Mouse (Mus musculus) bone marrow, adult 2 months (tissue): ENCODE measurements at regions not wholly inside any gene's neighbourhood (a gene's known extent, or its start where the extent isn't known, plus 50 kb on each side); places are given as distances from the start of the nearest gene placed in this dataset.

Experiments
- CTCF ChIP-seq: fragments of 200-500 bp; IDR thresholded peaks from 2 replicates; pipeline ENCODE4 v1.5.1; 2011; ENCODE audit warnings: low read length, control low read depth; ENCODE audit not compliant: control insufficient read depth, insufficient read depth
- POLR2A ChIP-seq: fragments of 200-500 bp; IDR thresholded peaks from 2 replicates; pipeline ENCODE4 v1.6.1; 2011; ENCODE audit warnings: low read depth, mild to moderate bottlenecking, control low read depth, low read length, borderline replicate concordance; ENCODE audit not compliant: control insufficient read depth

DNA sequence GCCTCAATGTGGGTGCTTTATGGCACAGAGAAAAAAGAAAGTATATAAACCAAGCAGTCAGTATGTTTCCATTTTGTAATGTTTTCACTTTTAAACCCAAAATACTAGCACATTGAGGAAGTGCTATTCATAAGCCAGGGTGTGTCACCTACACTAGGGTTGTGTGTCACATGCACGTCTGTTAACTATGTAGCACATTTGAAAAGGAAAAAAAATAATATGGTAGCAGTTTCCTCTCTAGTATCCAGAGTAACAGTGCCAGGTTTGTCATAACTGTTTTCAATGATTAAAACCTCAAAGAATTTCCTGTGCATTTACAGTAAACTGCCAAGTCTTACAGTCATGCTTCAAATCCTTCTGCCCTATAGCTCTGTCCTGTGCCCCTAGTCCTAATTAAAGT lies 424.8 kb downstream of the Tmem161b start:
- TF ChIP-seq CTCF (no peak), POLR2A (no peak)
